Mouse (Mus musculus) MEL (cell line): ENCODE measurements at regions not wholly inside any gene's neighbourhood (a gene's known extent, or its start where the extent isn't known, plus 50 kb on each side); places are given as distances from the start of the nearest gene placed in this dataset.

Experiments used
- CTCF ChIP-seq, 3 experiments: IDR thresholded peaks in 2 of 3; conservative IDR thresholded peaks in 1 of 3; 2 replicates each; pipeline ENCODE4 v1.5.1; 2011 to 2012; ENCODE audit warnings: low read length in 3 of 3, low read depth in 2 of 3, mild to moderate bottlenecking in 2 of 3, improper control_type of control experiment in 1 of 3, inconsistent platforms in 1 of 3, mixed read lengths in 1 of 3, moderate library complexity in 1 of 3; ENCODE audit not compliant: control insufficient read depth in 1 of 3, insufficient read depth in 1 of 3, poor library complexity in 1 of 3, severe bottlenecking in 1 of 3
- E2F4 ChIP-seq: IDR thresholded peaks from 2 replicates; pipeline ENCODE4 v1.6.1; 2011; ENCODE audit warnings: low read depth, low read length, improper control_type of control experiment, borderline replicate concordance
- EP300 ChIP-seq, 2 experiments: IDR thresholded peaks; 2 replicates each; pipeline ENCODE4 v1.6.1; 2011; ENCODE audit warnings: improper control_type of control experiment in 2 of 2, low read length in 2 of 2, low read depth in 1 of 2, mild to moderate bottlenecking in 1 of 2
- GATA1 ChIP-seq: IDR thresholded peaks from 2 replicates; pipeline ENCODE4 v1.6.1; 2011; ENCODE audit warnings: low read depth, low read length, improper control_type of control experiment
- HCFC1 ChIP-seq: IDR thresholded peaks from 2 replicates; pipeline ENCODE4 v1.6.1; 2012; ENCODE audit warnings: low read depth, mild to moderate bottlenecking, inconsistent platforms, low read length, improper control_type of control experiment, moderate library complexity
- KAT2A ChIP-seq: conservative IDR thresholded peaks from 2 replicates; pipeline ENCODE4 v1.6.1; 2012; ENCODE audit warnings: low read depth, low read length, improper control_type of control experiment, inconsistent platforms
- MAX ChIP-seq: IDR thresholded peaks from 2 replicates; pipeline ENCODE4 v1.6.1; 2011; ENCODE audit warnings: low read length, improper control_type of control experiment
- NRF1 ChIP-seq: IDR thresholded peaks from 2 replicates; pipeline ENCODE4 v1.6.1; 2014; ENCODE audit warnings: low read depth, mild to moderate bottlenecking, inconsistent platforms, low read length, improper control_type of control experiment, moderate library complexity; ENCODE audit not compliant: poor library complexity, insufficient read depth, severe bottlenecking
- POLR2A ChIP-seq, 2 experiments: IDR thresholded peaks; 2 replicates each; pipeline ENCODE4 v1.6.1; 2011 to 2012; ENCODE audit warnings: low read length in 2 of 2, mild to moderate bottlenecking in 2 of 2, control low read depth in 1 of 2, improper control_type of control experiment in 1 of 2, low read depth in 1 of 2, moderate library complexity in 1 of 2; ENCODE audit not compliant: control insufficient read depth in 1 of 2, insufficient read depth in 1 of 2, poor library complexity in 1 of 2
- TBP ChIP-seq: IDR thresholded peaks from 2 replicates; pipeline ENCODE4 v1.8.0; 2011; ENCODE audit warnings: low read depth, low read length, improper control_type of control experiment
- ZC3H11A ChIP-seq: IDR thresholded peaks from 2 replicates; pipeline ENCODE4 v1.6.1; 2012; ENCODE audit warnings: low read depth, mild to moderate bottlenecking, inconsistent platforms, low read length, improper control_type of control experiment

- TF ChIP-seq MAX = no peak
- TF ChIP-seq POLR2A (IDR thresholded peaks at IDR 0.05; ENCODE audit: control insufficient read depth in 1 of 2, insufficient read depth in 1 of 2, low read depth in 1 of 2, low read length in 2 of 2, poor library complexity in 1 of 2) = no peak
- no peak for TF ChIP-seq CTCF (IDR thresholded peaks at IDR 0.05 in 2 of 3, conservative IDR thresholded peaks at IDR 0.05 in 1 of 3; ENCODE audit: control insufficient read depth in 1 of 3, insufficient read depth in 1 of 3, low read depth in 2 of 3, low read length in 3 of 3, poor library complexity in 1 of 3, severe bottlenecking in 1 of 3)
- no peak for TF ChIP-seq KAT2A
- TF ChIP-seq TBP = no peak
- no peak for TF ChIP-seq E2F4
- TF ChIP-seq EP300 (IDR thresholded peaks at IDR 0.05; ENCODE audit: low read depth in 1 of 2, low read length in 2 of 2) = no peak
- no peak for TF ChIP-seq HCFC1
- no peak for TF ChIP-seq ZC3H11A
- no peak for TF ChIP-seq NRF1
- no peak for TF ChIP-seq GATA1
These were observed 418.1 kb upstream of the Atp11b start for GRCm38 (mm10) chr3:35335837-35336236.
